Comparison of ENCODE assay signal across 20 mouse cellular contexts in the genomic region with DNA sequence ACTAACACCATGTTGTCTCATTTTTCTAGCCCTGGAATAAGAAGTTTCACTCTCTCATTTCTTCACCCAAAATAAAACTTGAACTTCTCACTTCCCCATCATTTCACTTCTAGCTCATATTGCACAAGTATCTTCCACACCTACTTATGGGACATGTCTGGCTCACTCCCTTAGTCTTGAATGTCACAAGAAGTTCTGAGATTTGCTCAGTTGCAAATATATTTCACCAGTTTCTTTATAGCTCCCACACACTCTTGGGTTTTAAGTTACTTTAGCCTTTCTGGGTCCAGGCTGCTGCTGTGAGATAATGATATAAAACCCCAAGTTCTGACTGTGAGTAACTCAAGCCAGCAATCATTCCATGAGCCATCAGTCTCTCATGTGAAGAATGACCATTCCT.
A peak's percentile ranks its signal among the peaks of the same experiment; 100 is the strongest.
DNase-seq lines count a peak whose midpoint lies in the region.
"Had no signal": no experiment of that assay in that cellular context is flagged by ENCODE, and none has a peak within 500 bp of the region (broad histone marks: within the 10 kb centered on the region; RNA-seq: fewer than 3 reads in every experiment).

No protein-coding gene starts in this region.

- DNase-seq in frontal cortex, adult 2 months (ENCODE audit: extremely low spot score in 1 of 2, low spot score in 1 of 2) = peak; percentile 27 to 41
- DNase-seq in frontal cortex, postnatal 14 days (ENCODE audit: low spot score in 2 of 2) = no peak
- DNase-seq in left cerebral cortex, adult 11 months (ENCODE audit: low spot score) = peak; percentile 9
- no peak for DNase-seq in left cerebral cortex, postnatal 10 days (ENCODE audit: extremely low spot score in 1 of 2, low spot score in 2 of 2)
- peak; percentile 18 for DNase-seq in right cerebral cortex, adult 18-20 months
- DNase-seq in right cerebral cortex, postnatal 14 days = no peak
- no peak for DNase-seq in cerebellum, adult 11 months
- DNase-seq: adrenal gland, postnatal 10 days; adrenal gland, postnatal 36 days; B cell, adult 2 months; cerebellum, adult 11-12 months; cerebellum, adult 8-10 months; cerebellum, postnatal 10 days; cerebellum, postnatal 36 days; embryo, embryonic 11 days; gastrocnemius, postnatal 10 days; gastrocnemius, postnatal 36 days; heart, adult 2 months; heart, postnatal 14 days; heart, postnatal 4 days had no signal

- intact Hi-C loops in left cerebral cortex, postnatal 10 days (cut with DNase I) = no loop called here

Comparison
In these comparisons a context has a peak if more than half of its experiments do, and no peak if none do; other contexts are left out.
1. DNase-seq: peak in frontal cortex, adult 2 months (2 of 2), left cerebral cortex, adult 11 months (single experiment) and right cerebral cortex, adult 18-20 months (single experiment); none in frontal cortex, postnatal 14 days (0 of 2), left cerebral cortex, postnatal 10 days (0 of 2), right cerebral cortex, postnatal 14 days (single experiment) and cerebellum, adult 11 months (single experiment).